Mouse (Mus musculus): ENCODE measurements around the gene Fam47e.

- TF ChIP-seq SIN3A (IDR thresholded peaks at IDR 0.05; ENCODE audit: low read length): no peak
- TF ChIP-seq POLR2A (IDR thresholded peaks at IDR 0.05; ENCODE audit: control insufficient read depth in 1 of 2, insufficient read depth in 1 of 2, low read depth in 1 of 2, low read length in 2 of 2, poor library complexity in 1 of 2): no peak
- no peak for TF ChIP-seq EP300 (IDR thresholded peaks at IDR 0.05; ENCODE audit: low read depth in 1 of 2, low read length in 2 of 2)
- no peak for TF ChIP-seq JUND (IDR thresholded peaks at IDR 0.05; ENCODE audit: low read depth, low read length)
- no peak for TF ChIP-seq RCOR1 (IDR thresholded peaks at IDR 0.05; ENCODE audit: low read depth, low read length)
- no peak for TF ChIP-seq ETS1 (IDR thresholded peaks at IDR 0.05; ENCODE audit: low read depth, low read length)
These were observed 1.0 kb downstream of the Fam47e start for GRCm38 (mm10) chr5:92555905-92556304.

Measured in MEL (cell line).